Mouse (Mus musculus): Measurements from ENCODE around the gene En2.

GRCm38 (mm10) chr5:28159072-28159458, 6.4 kb upstream of the En2 start:
- TF ChIP-seq POLR2A (IDR thresholded peaks at IDR 0.05; ENCODE audit: low read depth, low read length), result no peak
- no peak for TF ChIP-seq CTCF (IDR thresholded peaks at IDR 0.05; ENCODE audit: borderline replicate concordance, insufficient read depth, low read length)
